Mouse (Mus musculus) CH12.LX (cell line): Measurements from ENCODE around the gene Ppp2r5d. TPM values are rescaled to one million over a fixed set of nuclear protein-coding genes. Genes with fewer than 3 reads are reported as not detected.

Experiments
- DNase-seq: peaks from one replicate; pipeline ENCODE4 v3.0.0-alpha.2; 2013; ENCODE audit errors: extremely low read depth
- H3K27ac ChIP-seq: 2 replicates; pipeline ENCODE4 v1.5.1; 2012; ENCODE audit warnings: low read depth, mild to moderate bottlenecking, control low read depth, moderate library complexity; ENCODE audit not compliant: insufficient read depth
- H3K27me3 ChIP-seq: replicated peaks from 2 replicates; pipeline ENCODE3; 2012; ENCODE audit warnings: inconsistent platforms
- H3K36me3 ChIP-seq, 2 experiments: replicated peaks in 1 of 2; 2 replicates each; pipeline versions ENCODE3 to v1.6.1; 2012; ENCODE audit warnings: inconsistent platforms in 1 of 2, low read length in 1 of 2, mild to moderate bottlenecking in 1 of 2, mixed read lengths in 1 of 2, moderate library complexity in 1 of 2; ENCODE audit not compliant: control insufficient read depth in 1 of 2, insufficient read depth in 1 of 2
- H3K4me1 ChIP-seq, 2 experiments: 2 replicates each; pipeline ENCODE4 v1.6.1; 2012; ENCODE audit warnings: inconsistent platforms in 1 of 2, moderate library complexity in 1 of 2; ENCODE audit not compliant: insufficient read depth in 2 of 2, control insufficient read depth in 1 of 2
- H3K4me2 ChIP-seq: 2 replicates; pipeline ENCODE4 v1.6.1; 2012; ENCODE audit warnings: low read depth, mild to moderate bottlenecking, control low read depth; ENCODE audit not compliant: poor library complexity, insufficient read depth, severe bottlenecking
- H3K4me3 ChIP-seq, 3 experiments: fragments of 150-350 bp in 1 of 3; sonication (generic) in 1 of 3; replicated peaks in 1 of 3; 2 replicates each; pipeline versions ENCODE3 to v1.5.1; 2011 to 2012; ENCODE audit warnings: low read depth in 2 of 3, low read length in 2 of 3, mild to moderate bottlenecking in 2 of 3, moderate library complexity in 2 of 3, control low read depth in 1 of 3, improper control_type of control experiment in 1 of 3, inconsistent platforms in 1 of 3, mixed read lengths in 1 of 3; ENCODE audit not compliant: poor library complexity in 1 of 3
- H3K79me2 ChIP-seq: replicated peaks from 2 replicates; pipeline ENCODE4 v1.6.1; 2012; ENCODE audit warnings: mild to moderate bottlenecking, moderate library complexity; ENCODE audit not compliant: control insufficient read depth, poor library complexity, insufficient read depth, severe bottlenecking; ENCODE audit errors: extremely low read depth
- H3K9ac ChIP-seq: 2 replicates; pipeline ENCODE4 v1.6.1; 2012; ENCODE audit warnings: low read depth, mild to moderate bottlenecking, control low read depth, moderate library complexity; ENCODE audit not compliant: insufficient read depth
- H3K9me3 ChIP-seq: replicated peaks from 2 replicates; pipeline ENCODE3; 2012; ENCODE audit warnings: low read length, inconsistent platforms, mixed read lengths
- BHLHE40 ChIP-seq: IDR thresholded peaks from 2 replicates; pipeline ENCODE4 v1.6.1; 2011; ENCODE audit warnings: mild to moderate bottlenecking, low read depth, low read length, improper control_type of control experiment
- CTCF ChIP-seq, 2 experiments: IDR thresholded peaks in 1 of 2; conservative IDR thresholded peaks in 1 of 2; 2 replicates each; pipeline ENCODE4 v1.5.1; 2011 to 2012; ENCODE audit warnings: low read depth in 2 of 2, low read length in 2 of 2, improper control_type of control experiment in 1 of 2, inconsistent platforms in 1 of 2, mild to moderate bottlenecking in 1 of 2, moderate library complexity in 1 of 2
- E2F4 ChIP-seq: IDR thresholded peaks from 2 replicates; pipeline ENCODE4 v1.6.1; 2011; ENCODE audit warnings: low read depth, low read length, improper control_type of control experiment; ENCODE audit not compliant: insufficient replicate concordance
- ELF1 ChIP-seq: IDR thresholded peaks from 2 replicates; pipeline ENCODE4 v1.6.1; 2014; ENCODE audit warnings: low read depth, mild to moderate bottlenecking, inconsistent platforms, low read length, improper control_type of control experiment
- GABPA ChIP-seq: IDR thresholded peaks from 2 replicates; pipeline ENCODE4 v1.6.1; 2012; ENCODE audit warnings: low read depth, low read length, improper control_type of control experiment, inconsistent platforms; ENCODE audit not compliant: insufficient replicate concordance
- IRF4 ChIP-seq: IDR thresholded peaks from 2 replicates; pipeline ENCODE4 v1.6.1; 2014; ENCODE audit warnings: low read depth, mild to moderate bottlenecking, inconsistent platforms, low read length, improper control_type of control experiment
- JUN ChIP-seq: IDR thresholded peaks from 2 replicates; pipeline ENCODE4 v1.6.1; 2011; ENCODE audit warnings: low read depth, mild to moderate bottlenecking, low read length, improper control_type of control experiment, moderate library complexity; ENCODE audit not compliant: insufficient read depth
- JUND ChIP-seq: conservative IDR thresholded peaks from 2 replicates; pipeline ENCODE4 v1.6.1; 2011; ENCODE audit warnings: low read depth, low read length, improper control_type of control experiment
- MAX ChIP-seq: IDR thresholded peaks from 2 replicates; pipeline ENCODE4 v1.6.1; 2011; ENCODE audit warnings: low read length, improper control_type of control experiment
- MAZ ChIP-seq: IDR thresholded peaks from 2 replicates; pipeline ENCODE4 v1.6.1; 2012; ENCODE audit warnings: low read depth, mild to moderate bottlenecking, inconsistent platforms, low read length, improper control_type of control experiment, moderate library complexity
- MXI1 ChIP-seq: IDR thresholded peaks from 2 replicates; pipeline ENCODE4 v1.6.1; 2011; ENCODE audit warnings: mild to moderate bottlenecking, low read depth, low read length, improper control_type of control experiment
- MYC ChIP-seq: IDR thresholded peaks from 2 replicates; pipeline ENCODE4 v1.6.1; 2011; ENCODE audit warnings: low read depth, mild to moderate bottlenecking, improper control_type of control experiment, low read length
- NRF1 ChIP-seq: IDR thresholded peaks from 2 replicates; pipeline ENCODE4 v1.6.1; 2014; ENCODE audit warnings: low read depth, mild to moderate bottlenecking, inconsistent platforms, low read length, improper control_type of control experiment, moderate library complexity
- PAX5 ChIP-seq: IDR thresholded peaks from 2 replicates; pipeline ENCODE4 v1.6.1; 2012; ENCODE audit warnings: low read length, inconsistent platforms, mixed read lengths
- POLR2A ChIP-seq: IDR thresholded peaks from 2 replicates; pipeline ENCODE4 v1.6.1; 2011; ENCODE audit warnings: low read depth, mild to moderate bottlenecking, improper control_type of control experiment, low read length
- POLR2AphosphoS2 ChIP-seq: IDR thresholded peaks from 2 replicates; pipeline ENCODE4 v1.6.1; 2011; ENCODE audit warnings: low read depth, low read length, improper control_type of control experiment
- SIN3A ChIP-seq: IDR thresholded peaks from 2 replicates; pipeline ENCODE4 v1.6.1; 2012; ENCODE audit warnings: low read length, improper control_type of control experiment, inconsistent platforms
- ZKSCAN1 ChIP-seq: IDR thresholded peaks from 2 replicates; pipeline ENCODE4 v1.6.1; 2012; ENCODE audit warnings: low read depth, inconsistent platforms, low read length, improper control_type of control experiment, borderline replicate concordance
- ZMIZ1 ChIP-seq: IDR thresholded peaks from 2 replicates; pipeline ENCODE4 v1.6.1; 2012; ENCODE audit warnings: low read depth, mild to moderate bottlenecking, inconsistent platforms, low read length, improper control_type of control experiment
- ZNF384 ChIP-seq: IDR thresholded peaks from 2 replicates; pipeline ENCODE4 v1.6.1; 2012; ENCODE audit warnings: low read depth, low read length, improper control_type of control experiment, inconsistent platforms
- dilution Hi-C: fragments of 300-500 bp; cut with MboI; formaldehyde crosslinking; loops from 2 replicates; pipeline ENCODE4 v1.14.3; 2020; ENCODE audit warnings: low sequenced_read_pairs; ENCODE audit not compliant: extremely low pct_unique_long_range_greater_than_20kb, extremely low pct_ligation_motif_present
- in situ Hi-C: fragments of 300-500 bp; cut with MboI; formaldehyde crosslinking; loops from 3 replicates; pipeline ENCODE4 v1.14.3; 2019; ENCODE audit warnings: low sequenced_read_pairs, low pct_ligation_motif_present, low pct_unique_long_range_greater_than_20kb, mixed read lengths
- polyA plus RNA-seq: library from polyadenylated mRNA; unstranded; fragments of >175 nt; gene quantifications from 2 replicates; pipeline ENCODE4 v1.2.1, GENCODE M21; 2012; ENCODE audit warnings: low read depth; ENCODE audit not compliant: insufficient read length
- total RNA-seq, 2 experiments: library from RNA; depleted of rRNA; stranded (reverse); fragments of 300-350 nt in 1 of 2; fragments of >200 nt in 1 of 2; gene quantifications; 2 replicates each; pipeline ENCODE4 v1.2.3; 2012 to 2014

Gene Ppp2r5d
- total and polyA plus RNA-seq, 3 experiments = 56.2 to 75.4 (median 57.7) TPM

DNA sequence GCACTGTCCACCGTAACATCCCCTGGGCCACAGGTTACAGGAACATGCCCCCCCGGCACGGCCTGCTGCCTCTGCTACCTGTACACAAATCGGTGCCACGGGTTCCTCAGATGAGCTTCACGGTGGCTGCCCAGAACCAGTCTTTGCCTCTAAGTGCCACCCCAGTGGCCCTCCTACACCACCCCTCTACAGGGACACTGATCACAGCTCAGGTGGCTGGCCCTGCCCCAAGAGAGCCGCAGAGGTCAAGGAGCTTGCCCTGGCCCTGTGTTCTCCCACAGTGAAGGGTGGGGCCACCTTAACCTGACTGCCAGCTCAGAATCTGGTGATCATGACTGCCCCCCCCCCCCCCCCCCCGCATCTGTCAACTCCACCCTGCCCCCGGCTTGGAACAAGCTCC is 26.5 kb downstream of the Ppp2r5d start, which contains the start of gene Mea1:
TSS of gene Mea1 (plus strand) at position 378 of the 400 bp plus-strand sequence.
- Histone ChIP-seq H3K36me3 (peaks cover 48 to 61% of the 10 kb centered on the region in 2 experiments), H3K9me3 (no peaks in the 10 kb centered on the region), H3K4me3 (peak within 1 kb of the TSS; percentile 77 to 99 (median 86)), H3K9ac (peak within 1 kb of the TSS; percentile 99), H3K4me2 (peak within 1 kb of the TSS; percentile 81), H3K79me2 (peaks cover 33% of the 10 kb centered on the region), H3K4me1 (peaks cover 12 to 39% of the 10 kb centered on the region in 2 experiments), H3K27me3 (no peaks in the 10 kb centered on the region), H3K27ac (no peak within 1 kb of the TSS)
- in situ Hi-C loops (no loop called here), dilution Hi-C loops (no loop called here)
- TF ChIP-seq ZNF384 (no peak), ELF1 (no peak), BHLHE40 (no peak), IRF4 (no peak), ZKSCAN1 (no peak), GABPA (no peak), POLR2AphosphoS2 (no peak), E2F4 (no peak), POLR2A (no peak), MAX (no peak), JUN (no peak)
- DNase-seq = no peak

- peak overlapping the region; percentile 30 for H3K27ac ChIP-seq
- no peak for DNase-seq
- peaks cover 3% of the 10 kb centered on the region for H3K9me3 ChIP-seq
- H3K9ac ChIP-seq = peak overlapping the region; percentile 33
- dilution Hi-C loops = no loop called here
- H3K4me2 ChIP-seq = peak overlapping the region; percentile 14; the same call in 1 of the 2 replicates
- in situ Hi-C loops = no loop called here
- TF ChIP-seq JUN = no peak
- TF ChIP-seq IRF4 = no peak
- TF ChIP-seq PAX5 = no peak
- TF ChIP-seq MAZ = no peak
- no peak for TF ChIP-seq ZMIZ1
- no peak for TF ChIP-seq MXI1
- TF ChIP-seq ELF1 = no peak
- no peak for TF ChIP-seq SIN3A
- TF ChIP-seq CTCF (conservative IDR thresholded peaks at IDR 0.05 in 1 of 2, IDR thresholded peaks at IDR 0.05 in 1 of 2; ENCODE audit: low read depth in 2 of 2, low read length in 2 of 2) = no peak
- TF ChIP-seq BHLHE40 = no peak
- no peak for TF ChIP-seq NRF1
- TF ChIP-seq JUND = no peak
- TF ChIP-seq MYC = no peak
- no peaks in the 10 kb centered on the region for H3K27me3 ChIP-seq
- peaks cover 13 to 44% of the 10 kb centered on the region in 2 experiments for H3K4me1 ChIP-seq
- H3K4me3 ChIP-seq = peak overlapping the region; percentile 18 to 94 (median 81)
- peaks cover 61 to 76% of the 10 kb centered on the region in 2 experiments for H3K36me3 ChIP-seq
- peaks cover 39% of the 10 kb centered on the region for H3K79me2 ChIP-seq
Measured at GRCm38 (mm10) chr17:46674530-46675283, 30.2 kb downstream of the Ppp2r5d start.
